Mouse (Mus musculus): ENCODE results near the gene Myh7b. TPM values are rescaled to one million over a fixed set of nuclear protein-coding genes. Genes with fewer than 3 reads are reported as not detected.

Gene Myh7b
- polyA plus RNA-seq, 1 experiment from 2014 or later = 0.67 TPM

- H3K9me3 ChIP-seq = no peaks in the 10 kb centered on the region
- no peak overlapping the region for H3K4me3 ChIP-seq
- peaks cover 31% of the 10 kb centered on the region for H3K27me3 ChIP-seq (ENCODE audit: poor library complexity, severe bottlenecking)
- no peaks in the 10 kb centered on the region for H3K36me3 ChIP-seq (replicated peaks)
- H3K27ac ChIP-seq = no peak overlapping the region
- H3K4me1 ChIP-seq = peaks cover 22% of the 10 kb centered on the region
- whole genome bisulfite sequencing = 92% methylated on average over 9 of the region's 9 CpGs
- DNase-seq (ENCODE audit: extremely low spot score, low spot score) = no peak
Measured at GRCm38 (mm10) chr2:155611834-155612550, 980 bp downstream of the Myh7b start.

GRCm38 (mm10) chr2:155613326-155613755 lies 2.3 kb downstream of the Myh7b start:
- H3K36me3 ChIP-seq (replicated peaks) = no peaks in the 10 kb centered on the region
- no peaks in the 10 kb centered on the region for H3K9me3 ChIP-seq
- 3% methylated on average over 20 of the region's 20 CpGs for WGBS
- H3K4me3 ChIP-seq = peak overlapping the region; percentile 49
- H3K27me3 ChIP-seq (ENCODE audit: poor library complexity, severe bottlenecking) = peaks cover 31% of the 10 kb centered on the region
- peaks cover 23% of the 10 kb centered on the region for H3K4me1 ChIP-seq
- DNase-seq (ENCODE audit: extremely low spot score, low spot score) = peak; percentile 65
- H3K27ac ChIP-seq = peak overlapping the region; percentile 51

GRCm38 (mm10) chr2:155613953-155614352 lies 2.9 kb downstream of the Myh7b start:
- Histone ChIP-seq H3K9me3 (no peaks in the 10 kb centered on the region), H3K4me1 (peaks cover 23% of the 10 kb centered on the region), H3K36me3 (replicated peaks) (no peaks in the 10 kb centered on the region), H3K4me3 (peak overlapping the region; percentile 49; the same call in 1 of the 2 replicates), H3K27ac (peak overlapping the region; percentile 51; the same call in 1 of the 2 replicates), H3K27me3 (ENCODE audit: poor library complexity, severe bottlenecking) (peaks cover 31% of the 10 kb centered on the region)
- WGBS = 71% methylated on average over 8 of the region's 8 CpGs
- no peak for DNase-seq (ENCODE audit: extremely low spot score, low spot score)

- no peaks in the 10 kb centered on the region for H3K9me3 ChIP-seq
- no peak for DNase-seq (ENCODE audit: extremely low spot score, low spot score)
- no peak overlapping the region for H3K4me3 ChIP-seq
- peaks cover 34% of the 10 kb centered on the region for H3K27me3 ChIP-seq (ENCODE audit: poor library complexity, severe bottlenecking)
- peak overlapping the region; percentile 25; the same call in 1 of the 2 replicates for H3K27ac ChIP-seq
- WGBS = 49% methylated on average over 6 of the region's 6 CpGs
- no peaks in the 10 kb centered on the region for H3K36me3 ChIP-seq (replicated peaks)
- peaks cover 18% of the 10 kb centered on the region for H3K4me1 ChIP-seq
Measured at GRCm38 (mm10) chr2:155616971-155617370, 6.0 kb downstream of the Myh7b start.

GRCm38 (mm10) chr2:155619817-155620216 lies 8.8 kb downstream of the Myh7b start:
- 18% methylated on average over 8 of the region's 8 CpGs for WGBS
- Histone ChIP-seq H3K4me1 (peaks cover 11% of the 10 kb centered on the region; the same call in 1 of the 2 replicates), H3K4me3 (no peak overlapping the region), H3K36me3 (replicated peaks) (no peaks in the 10 kb centered on the region), H3K27ac (no peak overlapping the region), H3K27me3 (ENCODE audit: poor library complexity, severe bottlenecking) (peaks cover 32% of the 10 kb centered on the region; the same call in 1 of the 2 replicates), H3K9me3 (no peaks in the 10 kb centered on the region)
- peak; percentile 86 for DNase-seq (ENCODE audit: extremely low spot score, low spot score)

- 32% methylated on average over 11 of the region's 11 CpGs for WGBS
- Histone ChIP-seq H3K36me3 (replicated peaks) (no peaks in the 10 kb centered on the region), H3K4me3 (no peak overlapping the region), H3K27me3 (ENCODE audit: poor library complexity, severe bottlenecking) (peaks cover 59% of the 10 kb centered on the region), H3K9me3 (no peaks in the 10 kb centered on the region), H3K27ac (no peak overlapping the region), H3K4me1 (peaks cover 15% of the 10 kb centered on the region)
- no peak for DNase-seq (ENCODE audit: extremely low spot score, low spot score)
Measured at GRCm38 (mm10) chr2:155622606-155623005, 11.6 kb downstream of the Myh7b start.

GRCm38 (mm10) chr2:155623996-155624395 lies 13.0 kb downstream of the Myh7b start:
- no peak overlapping the region for H3K4me3 ChIP-seq
- 91% methylated on average over 6 of the region's 6 CpGs for WGBS
- H3K9me3 ChIP-seq = no peaks in the 10 kb centered on the region
- peaks cover 72% of the 10 kb centered on the region for H3K27me3 ChIP-seq (ENCODE audit: poor library complexity, severe bottlenecking)
- DNase-seq (ENCODE audit: extremely low spot score, low spot score) = no peak
- H3K27ac ChIP-seq = no peak overlapping the region
- no peaks in the 10 kb centered on the region for H3K36me3 ChIP-seq (replicated peaks)
- H3K4me1 ChIP-seq = peaks cover 23% of the 10 kb centered on the region

- Histone ChIP-seq H3K4me3 (no peak overlapping the region), H3K4me1 (peaks cover 30% of the 10 kb centered on the region), H3K9me3 (no peaks in the 10 kb centered on the region), H3K36me3 (replicated peaks) (no peaks in the 10 kb centered on the region), H3K27ac (no peak overlapping the region), H3K27me3 (ENCODE audit: poor library complexity, severe bottlenecking) (peaks cover 80% of the 10 kb centered on the region)
- 41% methylated on average over 10 of the region's 10 CpGs for WGBS
- no peak for DNase-seq (ENCODE audit: extremely low spot score, low spot score)
Measured at GRCm38 (mm10) chr2:155624730-155625129, 13.7 kb downstream of the Myh7b start.

- Histone ChIP-seq H3K4me3 (no peak overlapping the region), H3K27me3 (ENCODE audit: poor library complexity, severe bottlenecking) (peaks cover 87% of the 10 kb centered on the region), H3K4me1 (peaks cover 46% of the 10 kb centered on the region), H3K27ac (no peak overlapping the region), H3K9me3 (no peaks in the 10 kb centered on the region), H3K36me3 (replicated peaks) (peaks cover under 1% of the 10 kb centered on the region)
- 54% methylated on average over 15 of the region's 15 CpGs for WGBS
- DNase-seq (ENCODE audit: extremely low spot score, low spot score) = no peak
Measured at GRCm38 (mm10) chr2:155626277-155626676, 15.3 kb downstream of the Myh7b start.

GRCm38 (mm10) chr2:155627030-155627738 lies 16.2 kb downstream of the Myh7b start:
- Histone ChIP-seq H3K9me3 (no peaks in the 10 kb centered on the region), H3K4me3 (no peak overlapping the region), H3K27ac (no peak overlapping the region), H3K4me1 (peaks cover 51% of the 10 kb centered on the region), H3K27me3 (ENCODE audit: poor library complexity, severe bottlenecking) (peaks cover 94% of the 10 kb centered on the region), H3K36me3 (replicated peaks) (peaks cover 10% of the 10 kb centered on the region)
- DNase-seq (ENCODE audit: extremely low spot score, low spot score) = peak; percentile 80
- WGBS = 48% methylated on average over 21 of the region's 21 CpGs

- Histone ChIP-seq H3K27ac (no peak overlapping the region), H3K4me3 (no peak overlapping the region), H3K36me3 (replicated peaks) (peaks cover 19% of the 10 kb centered on the region), H3K9me3 (no peaks in the 10 kb centered on the region), H3K27me3 (ENCODE audit: poor library complexity, severe bottlenecking) (peaks cover 97% of the 10 kb centered on the region), H3K4me1 (peaks cover 48% of the 10 kb centered on the region)
- WGBS = 84% methylated on average over 9 of the region's 9 CpGs
- DNase-seq (ENCODE audit: extremely low spot score, low spot score) = no peak
Measured at GRCm38 (mm10) chr2:155628112-155628511, 17.1 kb downstream of the Myh7b start.

GRCm38 (mm10) chr2:155628519-155628918 lies 17.5 kb downstream of the Myh7b start:
- DNase-seq (ENCODE audit: extremely low spot score, low spot score) = no peak
- Histone ChIP-seq H3K36me3 (replicated peaks) (peaks cover 23% of the 10 kb centered on the region), H3K9me3 (no peaks in the 10 kb centered on the region), H3K27ac (0 out of 2 replicates have a peak overlapping the region, but pooled peaks have one; percentile 64), H3K4me1 (peaks cover 48% of the 10 kb centered on the region), H3K27me3 (ENCODE audit: poor library complexity, severe bottlenecking) (peaks cover 97% of the 10 kb centered on the region), H3K4me3 (0 out of 2 replicates have a peak overlapping the region, but pooled peaks have one; percentile 54)
- 75% methylated on average over 13 of the region's 13 CpGs for WGBS

GRCm38 (mm10) chr2:155629231-155629661 lies 18.2 kb downstream of the Myh7b start:
- Histone ChIP-seq H3K36me3 (replicated peaks) (peaks cover 30% of the 10 kb centered on the region), H3K4me1 (peaks cover 48% of the 10 kb centered on the region), H3K9me3 (no peaks in the 10 kb centered on the region), H3K4me3 (peak overlapping the region; percentile 54), H3K27ac (peak overlapping the region; percentile 64), H3K27me3 (ENCODE audit: poor library complexity, severe bottlenecking) (peaks cover 98% of the 10 kb centered on the region)
- WGBS = 2% methylated on average over 35 of the region's 35 CpGs
- DNase-seq (ENCODE audit: extremely low spot score, low spot score) = peak; percentile 54

Measured in forebrain, embryonic 10.5 days (tissue).